Mouse (Mus musculus) brown adipose tissue, adult 24 weeks (tissue): ENCODE measurements around the gene Eml2. TPM values are rescaled to one million over a fixed set of nuclear protein-coding genes. Genes with fewer than 3 reads are reported as not detected.

Experiments
- H3K27ac ChIP-seq: fragments of 200-500 bp; replicated peaks from 2 replicates; pipeline ENCODE4 v1.5.1; 2012; ENCODE audit warnings: low read depth, mild to moderate bottlenecking, low read length
- H3K4me1 ChIP-seq: fragments of 200-500 bp; 2 replicates; pipeline ENCODE4 v1.6.1; 2012; ENCODE audit warnings: low read length, mixed read lengths; ENCODE audit not compliant: control insufficient read depth, insufficient read depth, insufficient read length
- H3K4me3 ChIP-seq: fragments of 200-500 bp; 2 replicates; pipeline ENCODE4 v1.5.1; 2012; ENCODE audit warnings: low read depth, mild to moderate bottlenecking, low read length, moderate library complexity; ENCODE audit not compliant: insufficient read depth
- polyA plus RNA-seq: library from polyadenylated mRNA; stranded (reverse); fragments of >200 nt; gene quantifications from 2 replicates; pipeline ENCODE4 v1.2.4, GENCODE M21; 2012; ENCODE audit not compliant: missing spikeins, insufficient read depth, insufficient read length

The Eml2 gene
- polyA plus RNA-seq, 1 experiment = 9.2 TPM

DNA sequence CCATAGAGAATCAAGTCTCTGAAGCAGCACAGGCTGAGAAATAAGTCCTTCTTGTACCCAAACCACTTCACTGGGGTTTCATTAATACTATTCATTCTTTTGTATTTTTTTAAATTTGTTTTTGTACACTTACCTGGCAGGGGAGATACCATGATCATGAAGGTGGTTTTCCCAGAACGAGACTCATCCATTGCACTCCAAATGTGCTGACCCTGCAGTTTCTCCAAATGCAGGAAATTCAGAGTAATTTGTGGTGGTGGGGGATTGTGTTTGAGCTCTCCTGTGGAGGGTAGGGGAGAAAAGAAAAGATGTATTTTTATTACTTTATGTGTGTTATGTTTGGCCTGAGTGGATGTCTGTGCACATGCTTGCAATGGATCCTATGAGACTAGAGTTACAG lies 65.8 kb downstream of the Eml2 start:
- no peak overlapping the region for H3K4me3 ChIP-seq
- H3K4me1 ChIP-seq = 0 out of 2 replicates have a peak, but pooled peaks cover 2% of the 10 kb centered on the region
- no peak overlapping the region for H3K27ac ChIP-seq

DNA sequence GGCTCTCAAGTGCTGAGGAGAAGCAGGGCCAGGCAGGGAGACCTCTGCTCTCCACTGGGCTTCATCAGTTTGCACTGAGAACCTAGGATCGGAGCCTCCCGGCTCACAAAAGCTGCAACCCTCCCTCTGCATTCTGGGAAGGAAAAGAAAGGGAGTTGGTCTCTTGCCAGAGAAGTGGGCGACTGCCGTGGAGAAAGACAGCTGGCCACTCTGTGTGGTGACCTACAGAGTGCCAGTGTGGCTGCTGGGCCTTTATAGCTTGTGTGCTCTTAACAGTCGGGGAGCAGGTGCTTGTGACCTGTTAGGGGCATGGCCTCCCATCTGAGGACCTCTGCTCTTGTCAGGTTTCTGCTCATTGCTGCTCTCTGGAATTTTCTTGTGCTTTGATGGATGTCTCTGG lies 67.6 kb downstream of the Eml2 start:
- Histone ChIP-seq H3K4me1 (no peaks in the 10 kb centered on the region), H3K27ac (no peak overlapping the region), H3K4me3 (no peak overlapping the region)

DNA sequence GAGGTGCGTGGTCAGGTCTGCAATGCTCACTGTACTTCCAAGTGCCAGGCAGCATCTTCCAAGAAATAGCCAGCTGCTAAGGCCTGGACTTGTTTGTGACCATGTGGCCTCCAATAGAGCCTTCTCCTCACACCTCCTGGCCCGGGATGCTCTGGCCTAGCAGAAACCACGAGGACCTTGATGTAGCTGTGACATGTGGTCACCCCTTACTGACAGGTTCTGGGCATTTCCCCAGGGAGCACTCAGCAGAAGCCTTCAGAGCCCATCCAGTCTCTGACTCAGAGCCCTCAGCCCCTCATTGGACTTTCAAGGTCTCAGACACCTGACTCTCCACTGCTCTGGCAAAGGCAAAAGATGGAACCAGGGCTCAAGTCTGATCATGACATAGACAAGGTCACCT lies 68.9 kb downstream of the Eml2 start:
- Histone ChIP-seq H3K27ac (no peak overlapping the region), H3K4me1 (no peaks in the 10 kb centered on the region)

DNA sequence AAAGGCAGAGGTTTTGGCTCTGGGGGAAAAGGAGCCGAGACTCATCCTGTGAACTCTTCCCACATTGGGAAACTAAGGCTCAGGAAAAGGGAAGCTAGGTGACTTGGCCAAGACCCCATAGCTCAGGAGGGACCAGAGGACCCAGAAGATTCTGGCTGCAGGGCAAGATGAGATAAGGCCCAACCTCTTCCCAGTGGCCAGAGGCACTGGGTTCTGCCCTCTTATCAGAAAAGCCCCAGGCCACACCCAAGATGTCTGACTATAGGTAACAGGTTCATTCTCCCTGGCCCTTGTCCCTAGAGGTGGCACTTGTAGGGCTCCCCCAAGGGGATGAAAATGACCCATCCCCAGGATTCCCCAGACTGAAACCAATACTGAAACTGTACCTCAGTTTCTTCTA lies 70.6 kb downstream of the Eml2 start:
- H3K4me1 ChIP-seq = no peaks in the 10 kb centered on the region
- H3K27ac ChIP-seq = no peak overlapping the region

More for the DNA sequence above, 68.9 kb downstream of the Eml2 start:
- no peak overlapping the region for H3K4me3 ChIP-seq

DNA sequence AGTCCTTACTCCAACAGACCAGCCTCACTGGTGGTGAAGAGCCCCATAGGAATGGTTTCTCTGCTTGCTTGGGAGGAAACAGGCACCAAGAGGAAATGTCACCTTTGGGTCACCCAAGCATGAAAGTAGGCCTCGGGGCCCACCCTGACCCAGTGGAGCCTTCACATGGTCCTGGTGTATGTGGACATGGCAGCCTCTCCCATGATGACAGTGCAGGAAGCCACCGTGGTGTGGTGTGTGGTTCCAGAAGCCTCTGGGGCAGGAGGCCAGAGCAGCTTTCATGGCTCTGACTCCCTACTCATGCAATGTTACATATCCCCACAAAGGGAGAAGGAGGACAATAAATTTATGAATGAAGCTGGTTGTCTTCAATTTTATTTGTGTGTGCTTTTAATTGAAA lies 71.3 kb downstream of the Eml2 start:
- H3K4me3 ChIP-seq = no peak overlapping the region
- no peaks in the 10 kb centered on the region for H3K4me1 ChIP-seq
- no peak overlapping the region for H3K27ac ChIP-seq

More for the DNA sequence above, 70.6 kb downstream of the Eml2 start:
- H3K4me3 ChIP-seq = no peak overlapping the region

DNA sequence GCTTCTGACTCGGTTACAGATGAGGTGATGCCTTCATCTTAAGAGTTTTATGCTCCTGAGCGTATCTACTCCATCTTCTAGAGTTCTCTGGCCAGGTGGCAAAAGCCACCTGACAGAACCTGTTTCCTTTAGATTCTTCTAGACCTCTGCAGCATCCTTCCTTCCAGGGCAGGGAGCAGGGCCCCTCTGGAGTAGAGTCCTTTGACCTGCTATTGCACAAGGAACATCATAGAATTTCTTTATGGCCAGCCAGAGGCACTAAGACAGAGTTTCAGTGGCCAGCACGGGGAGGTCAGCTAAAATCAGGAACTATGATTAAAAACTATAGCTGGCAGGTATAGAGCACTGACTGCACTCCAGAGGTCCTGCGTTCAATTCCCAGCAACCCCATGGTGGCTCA lies 75.9 kb downstream of the Eml2 start:
- Histone ChIP-seq H3K4me1 (peaks cover 2% of the 10 kb centered on the region; the same call in 1 of the 2 replicates), H3K27ac (no peak overlapping the region), H3K4me3 (no peak overlapping the region)

DNA sequence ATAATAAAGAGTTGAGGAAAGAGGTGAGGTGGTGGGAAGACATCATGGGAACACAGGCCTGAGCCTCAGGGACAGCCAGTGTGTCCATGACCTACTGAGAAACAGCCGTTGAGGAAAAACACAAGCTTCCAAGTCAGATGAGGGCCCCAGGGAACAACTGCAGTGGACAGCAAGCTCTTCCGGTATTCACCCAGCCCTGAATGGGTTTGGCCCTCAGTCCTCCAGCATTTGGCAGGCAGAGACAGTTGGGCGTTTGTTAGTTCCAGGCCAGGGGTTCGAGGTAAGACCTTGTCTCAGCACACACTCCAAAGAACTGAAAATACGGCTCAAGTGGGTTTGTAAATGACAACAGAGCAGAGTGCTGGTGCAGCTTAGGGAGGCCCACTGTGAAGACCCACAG lies 77.2 kb downstream of the Eml2 start:
- peaks cover 7% of the 10 kb centered on the region; the same call in 1 of the 2 replicates for H3K4me1 ChIP-seq
- no peak overlapping the region for H3K4me3 ChIP-seq
- peak overlapping the region; percentile 75 for H3K27ac ChIP-seq

DNA sequence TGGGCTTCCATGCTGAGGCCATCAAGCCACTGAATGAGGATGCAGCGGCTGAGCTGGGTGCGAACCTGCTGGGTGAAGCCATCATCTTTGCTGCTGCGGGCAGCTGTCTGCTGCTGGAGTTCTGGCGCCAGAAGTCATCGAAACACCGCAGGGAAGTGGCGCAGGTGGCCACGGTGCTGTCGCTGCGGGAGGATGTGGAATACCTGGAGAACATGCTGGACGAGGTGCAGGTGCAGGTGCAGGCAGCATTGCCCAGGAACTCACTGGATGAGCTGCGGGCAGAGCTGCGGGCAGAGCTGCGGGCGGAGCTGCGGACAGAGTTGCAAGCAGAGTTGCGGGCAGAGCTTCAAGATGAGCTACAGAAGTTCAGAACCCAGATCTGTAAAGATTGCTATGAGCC lies 79.2 kb downstream of the Eml2 start:
- H3K4me3 ChIP-seq = no peak overlapping the region
- H3K27ac ChIP-seq = no peak overlapping the region

More for the DNA sequence above, 79.2 kb downstream of the Eml2 start:
- H3K4me1 ChIP-seq = peaks cover 9% of the 10 kb centered on the region; the same call in 1 of the 2 replicates

Other genes with a start within 250 kb of the Eml2 start
- not detected in 2 replicates for gene Nanos2, start 189.0 kb upstream of the Eml2 start, polyA plus RNA-seq
- gene Mypop, start 185.2 kb upstream of the Eml2 start, polyA plus RNA-seq = 2.7 and 6.0 TPM in 2 replicates
- 7.9 and 11.4 TPM in 2 replicates for gene Irf2bp1, start 172.4 kb upstream of the Eml2 start, polyA plus RNA-seq
- not detected in 2 replicates for gene Foxa3, start 152.9 kb upstream of the Eml2 start, polyA plus RNA-seq
- 28.1 and 42.9 TPM in 2 replicates for gene Sympk, start 152.0 kb upstream of the Eml2 start, polyA plus RNA-seq
- gene Rsph6a, start 121.7 kb upstream of the Eml2 start, polyA plus RNA-seq = not detected in 2 replicates
- 9.6 and 12.0 TPM in 2 replicates for gene Dmwd, start 100.2 kb upstream of the Eml2 start, polyA plus RNA-seq
- gene Dmpk, start 92.6 kb upstream of the Eml2 start, polyA plus RNA-seq = 50.7 and 72.5 TPM in 2 replicates
- 6.2 and 7.1 TPM in 2 replicates for gene Six5, start 81.8 kb upstream of the Eml2 start, polyA plus RNA-seq
- gene Gm4969, start 58.1 kb upstream of the Eml2 start, polyA plus RNA-seq = not detected in 2 replicates
- 1.7 and 3.3 TPM in 2 replicates for gene Fbxo46, start 56.6 kb upstream of the Eml2 start, polyA plus RNA-seq
- gene Qpctl, start 27.1 kb upstream of the Eml2 start, polyA plus RNA-seq = 7.5 and 9.1 TPM in 2 replicates
- gene Snrpd2, start 26.7 kb upstream of the Eml2 start, polyA plus RNA-seq = 30.3 and 42.2 TPM in 2 replicates
- gene Gipr, start 10.3 kb upstream of the Eml2 start, polyA plus RNA-seq = 0.44 TPM in 1 of 2 replicates, not detected in the other
- gene Gpr4, start 36.1 kb downstream of the Eml2 start, polyA plus RNA-seq = 3.8 and 4.7 TPM in 2 replicates
- 28.9 and 29.2 TPM in 2 replicates for gene Opa3, start 51.9 kb downstream of the Eml2 start, polyA plus RNA-seq
- 13.4 and 19.2 TPM in 2 replicates for gene Vasp, start 95.4 kb downstream of the Eml2 start, polyA plus RNA-seq
- gene Ppm1n, start 103.6 kb downstream of the Eml2 start, polyA plus RNA-seq = not detected in 2 replicates
- 14.9 and 16.6 TPM in 2 replicates for gene Rtn2, start 106.2 kb downstream of the Eml2 start, polyA plus RNA-seq
- 2.7 and 48.0 TPM in 2 replicates for gene Fosb, start 133.6 kb downstream of the Eml2 start, polyA plus RNA-seq
- 32.6 and 38.4 TPM in 2 replicates for gene Ercc1, start 168.4 kb downstream of the Eml2 start, polyA plus RNA-seq
- 3.3 and 5.5 TPM in 2 replicates for gene Cd3eap, start 183.1 kb downstream of the Eml2 start, polyA plus RNA-seq
- 1.7 and 4.1 TPM in 2 replicates for gene Ppp1r13l, start 183.3 kb downstream of the Eml2 start, polyA plus RNA-seq
- gene Ercc2, start 205.6 kb downstream of the Eml2 start, polyA plus RNA-seq = 4.4 and 6.4 TPM in 2 replicates
- gene Klc3, start 227.7 kb downstream of the Eml2 start, polyA plus RNA-seq = not detected in 2 replicates
- gene Ckm, start 228.4 kb downstream of the Eml2 start, polyA plus RNA-seq = 328 and 404 TPM in 2 replicates